Mouse (Mus musculus): ENCODE measurements around the gene Rras.

DNA sequence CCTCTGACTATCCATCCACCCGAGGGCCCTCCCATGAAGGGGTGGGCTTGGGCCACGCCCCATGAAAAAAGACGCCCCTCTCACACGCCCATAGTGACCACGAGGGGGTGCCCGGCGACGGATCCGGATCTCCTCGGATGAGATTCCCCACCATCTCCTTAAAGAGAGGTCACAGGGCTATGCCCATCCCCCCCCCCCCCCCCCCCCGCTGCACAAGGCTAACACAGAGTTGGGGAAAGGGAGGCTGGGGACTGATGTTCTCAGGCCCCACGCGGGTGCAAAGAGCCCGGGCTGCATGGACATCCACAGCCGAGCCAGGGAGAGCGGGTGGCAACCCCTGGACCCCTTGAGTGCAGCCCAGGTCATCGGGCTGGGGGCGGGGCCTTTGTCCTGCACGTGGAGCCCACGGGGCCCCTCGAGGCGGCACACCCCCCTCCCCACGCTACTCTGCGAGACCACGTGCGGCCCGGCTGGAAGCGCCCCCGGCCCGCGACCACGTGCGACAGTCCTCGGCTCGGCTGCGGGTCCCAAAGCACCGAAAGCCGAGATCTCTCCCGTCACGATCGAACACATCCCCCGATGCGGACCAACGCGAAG is 32.1 kb upstream of the Rras start:
- TF ChIP-seq CTCF (IDR thresholded peaks at IDR 0.05; ENCODE audit: control insufficient read depth, insufficient read depth, insufficient read length) (peak; percentile 38), USF1 (IDR thresholded peaks at IDR 0.05; ENCODE audit: low read depth) (peak; percentile 0), MAX (IDR thresholded peaks at IDR 0.05) (peak; percentile 40), FOSL1 (IDR thresholded peaks at IDR 0.05; ENCODE audit: insufficient read depth, low read length, poor library complexity, severe bottlenecking) (no peak)

All from C2C12 (cell line).